Mouse (Mus musculus) mouse embryonic stem cell (cell line): ENCODE measurements around the gene Mipep.

Experiments
- in situ Hi-C, 2 experiments: fragments of 300-500 bp; cut with MboI; formaldehyde crosslinking; loops; 1 replicate in 1 of 2; 3 replicates in 1 of 2; pipeline ENCODE4 v1.14.3; 2019 to 2020; ENCODE audit warnings: low sequenced_read_pairs in 2 of 2, low pct_unique_long_range_greater_than_20kb in 1 of 2, mixed read lengths in 1 of 2; ENCODE audit not compliant: unreplicated experiment in 1 of 2

Gene Mipep

GRCm38 (mm10) chr14:60753801-60754126 is 30.6 kb upstream of the Mipep start:
- in situ Hi-C loops, result no loop called here

GRCm38 (mm10) chr14:60754656-60755055 is 29.7 kb upstream of the Mipep start:
- in situ Hi-C loops, result no loop called here

GRCm38 (mm10) chr14:60756271-60756670 is 28.1 kb upstream of the Mipep start:
- in situ Hi-C loops, result no loop called here

GRCm38 (mm10) chr14:60757265-60757664 is 27.1 kb upstream of the Mipep start:
- in situ Hi-C loops, result no loop called here

GRCm38 (mm10) chr14:60757722-60758121 is 26.7 kb upstream of the Mipep start:
- in situ Hi-C loops, result no loop called here

GRCm38 (mm10) chr14:60759097-60759496 is 25.3 kb upstream of the Mipep start:
- in situ Hi-C loops, result no loop called here

- in situ Hi-C loops, result loop anchor here in 1 of 2 experiments (10.0 kb wide), 1 partner anchor 247 kb away; no protein-coding TSS in a partner anchor
Observed at GRCm38 (mm10) chr14:60761801-60762200, 22.6 kb upstream of the Mipep start.

- in situ Hi-C loops, result loop anchor here in 1 of 2 experiments (10.0 kb wide), 1 partner anchor 248 kb away; no protein-coding TSS in a partner anchor
Observed at GRCm38 (mm10) chr14:60762754-60763153, 21.6 kb upstream of the Mipep start.

- in situ Hi-C loops, result loop anchor here in 1 of 2 experiments (10.0 kb wide), 1 partner anchor 249 kb away; no protein-coding TSS in a partner anchor
Observed at GRCm38 (mm10) chr14:60763746-60764145, 20.6 kb upstream of the Mipep start.

GRCm38 (mm10) chr14:60764526-60764925 is 19.8 kb upstream of the Mipep start:
- in situ Hi-C loops, result loop anchor here in 1 of 2 experiments (10.0 kb wide), 1 partner anchor 250 kb away; no protein-coding TSS in a partner anchor

GRCm38 (mm10) chr14:60765025-60765424 is 19.3 kb upstream of the Mipep start:
- in situ Hi-C loops, result loop anchor here in 1 of 2 experiments (10.0 kb wide), 1 partner anchor 250 kb away; no protein-coding TSS in a partner anchor

- in situ Hi-C loops, result loop anchor here in 1 of 2 experiments (10.0 kb wide), 1 partner anchor 253 kb away; no protein-coding TSS in a partner anchor
Observed at GRCm38 (mm10) chr14:60767884-60768283, 16.5 kb upstream of the Mipep start, which contains the start of gene C1qtnf9. TSS of gene C1qtnf9 (plus strand) at chr14:60768134.

GRCm38 (mm10) chr14:60769340-60769739 is 15.0 kb upstream of the Mipep start:
- in situ Hi-C loops, result loop anchor here in 1 of 2 experiments (10.0 kb wide), 1 partner anchor 255 kb away; no protein-coding TSS in a partner anchor

- in situ Hi-C loops, result loop anchor here in 1 of 2 experiments (10.0 kb wide), 1 partner anchor 246 kb away; no protein-coding TSS in a partner anchor
Observed at GRCm38 (mm10) chr14:60770594-60770993, 13.8 kb upstream of the Mipep start.

- in situ Hi-C loops, result loop anchor here in 1 of 2 experiments (10.0 kb wide), 1 partner anchor 246 kb away; no protein-coding TSS in a partner anchor
Observed at GRCm38 (mm10) chr14:60771057-60771456, 13.3 kb upstream of the Mipep start.

- in situ Hi-C loops, result loop anchor here in 1 of 2 experiments (10.0 kb wide), 1 partner anchor 249 kb away; no protein-coding TSS in a partner anchor
Observed at GRCm38 (mm10) chr14:60773476-60773875, 10.9 kb upstream of the Mipep start.

- in situ Hi-C loops, result loop anchor here in 1 of 2 experiments (10.0 kb wide), 1 partner anchor 252 kb away; no protein-coding TSS in a partner anchor
Observed at GRCm38 (mm10) chr14:60776521-60776920, 7.9 kb upstream of the Mipep start.

GRCm38 (mm10) chr14:60777485-60777919 is 6.9 kb upstream of the Mipep start:
- in situ Hi-C loops, result loop anchor here in 1 of 2 experiments (10.0 kb wide), 1 partner anchor 253 kb away; no protein-coding TSS in a partner anchor

GRCm38 (mm10) chr14:60779198-60779597 is 5.2 kb upstream of the Mipep start:
- in situ Hi-C loops, result loop anchor here in 1 of 2 experiments (10.0 kb wide), 1 partner anchor 254 kb away; no protein-coding TSS in a partner anchor

GRCm38 (mm10) chr14:60782121-60782656 is 2.2 kb upstream of the Mipep start:
- in situ Hi-C loops, result no loop called here
